Mouse (Mus musculus): ENCODE data around the gene D230025D16Rik.

DNA sequence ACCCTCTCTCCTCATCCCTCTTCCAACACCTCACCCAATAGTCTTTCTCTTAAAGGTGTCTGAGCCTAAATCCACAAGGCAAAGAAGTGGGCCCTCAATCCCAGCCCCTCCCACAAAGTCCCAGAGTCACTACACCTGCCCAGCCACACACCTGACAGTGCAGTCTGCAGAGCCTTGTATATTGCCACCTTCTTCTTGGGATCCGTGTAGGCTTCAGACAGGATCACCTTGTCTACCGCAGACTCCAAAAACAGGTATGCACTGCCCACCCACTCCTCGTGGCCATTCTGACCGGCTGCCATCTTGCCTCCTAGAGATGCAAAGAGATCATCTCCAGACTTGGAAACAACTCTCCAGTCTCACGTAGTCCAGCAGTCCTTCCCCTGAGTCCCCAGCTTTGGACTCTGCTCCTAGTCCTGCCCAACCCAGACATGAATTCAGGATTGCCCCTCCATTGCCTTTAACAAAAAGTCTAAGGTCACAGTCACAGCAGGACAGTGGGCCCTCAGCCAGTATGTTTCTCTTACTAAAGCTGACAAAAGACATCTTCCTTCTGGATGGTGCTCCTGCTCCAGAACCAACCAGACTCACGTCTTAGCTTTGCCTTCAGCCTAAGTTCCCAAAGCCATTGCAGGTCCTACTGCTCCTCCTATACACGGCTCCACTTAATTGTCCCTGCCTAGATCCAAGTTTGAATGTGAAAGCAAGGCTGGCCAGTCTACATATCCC, 35.6 kb downstream of the D230025D16Rik start:
- TF ChIP-seq CTCF (IDR thresholded peaks at IDR 0.05; ENCODE audit: insufficient read depth, low read depth, low read length) = no peak
- TF ChIP-seq POLR2A (IDR thresholded peaks at IDR 0.05; ENCODE audit: insufficient read depth, low read depth, low read length) = no peak
